Mouse (Mus musculus): ENCODE measurements around the gene Axl.

The Axl gene

DNA sequence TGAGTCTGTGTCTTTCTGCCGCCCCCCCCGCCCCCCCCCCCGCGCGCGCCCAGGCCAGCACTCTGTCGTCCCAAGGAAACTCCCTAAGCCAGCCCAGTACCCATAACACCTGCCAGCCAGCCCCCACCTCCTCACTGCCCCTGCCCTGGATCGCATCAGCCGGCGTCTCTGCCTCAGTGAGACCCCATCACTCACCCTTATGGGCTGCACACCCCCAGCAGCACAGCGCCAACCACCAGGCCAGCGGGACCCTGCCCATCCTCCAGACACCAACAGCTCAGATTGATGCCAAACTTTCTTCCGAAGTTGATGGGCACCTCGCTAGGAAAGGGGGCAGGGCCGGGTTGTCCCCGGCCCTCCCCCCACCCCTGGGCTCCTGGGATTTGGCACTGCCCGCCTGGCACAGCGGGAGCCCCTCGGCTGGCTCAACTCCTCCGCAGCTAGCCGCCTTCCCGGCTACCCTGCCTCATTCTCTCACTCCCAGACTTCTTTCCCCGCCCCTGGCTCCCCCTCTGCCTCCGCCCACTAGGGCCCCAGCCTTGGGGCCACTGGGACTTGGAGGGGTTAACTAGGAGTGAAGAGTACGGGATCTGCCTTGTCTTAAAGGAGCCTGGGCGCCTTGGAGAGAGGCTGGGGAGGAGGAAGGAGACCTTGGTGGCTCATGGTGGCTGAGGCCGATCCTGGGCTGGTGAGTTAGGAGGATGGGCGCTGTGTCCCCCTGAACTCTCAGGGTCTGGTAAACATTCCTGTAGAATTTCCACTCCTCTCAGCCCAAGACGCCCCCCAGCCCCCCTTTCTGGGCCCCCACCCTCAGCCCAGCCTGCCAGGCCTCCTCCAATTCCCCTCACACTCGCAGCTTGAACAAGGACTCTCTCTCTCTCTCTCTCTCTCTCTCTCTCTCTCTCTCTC is at the start of gene Axl:
TSS of gene Axl (minus strand) at position 486 of the 909 bp plus-strand sequence.
- no peak for DNase-seq (ENCODE audit: low read depth)

DNA sequence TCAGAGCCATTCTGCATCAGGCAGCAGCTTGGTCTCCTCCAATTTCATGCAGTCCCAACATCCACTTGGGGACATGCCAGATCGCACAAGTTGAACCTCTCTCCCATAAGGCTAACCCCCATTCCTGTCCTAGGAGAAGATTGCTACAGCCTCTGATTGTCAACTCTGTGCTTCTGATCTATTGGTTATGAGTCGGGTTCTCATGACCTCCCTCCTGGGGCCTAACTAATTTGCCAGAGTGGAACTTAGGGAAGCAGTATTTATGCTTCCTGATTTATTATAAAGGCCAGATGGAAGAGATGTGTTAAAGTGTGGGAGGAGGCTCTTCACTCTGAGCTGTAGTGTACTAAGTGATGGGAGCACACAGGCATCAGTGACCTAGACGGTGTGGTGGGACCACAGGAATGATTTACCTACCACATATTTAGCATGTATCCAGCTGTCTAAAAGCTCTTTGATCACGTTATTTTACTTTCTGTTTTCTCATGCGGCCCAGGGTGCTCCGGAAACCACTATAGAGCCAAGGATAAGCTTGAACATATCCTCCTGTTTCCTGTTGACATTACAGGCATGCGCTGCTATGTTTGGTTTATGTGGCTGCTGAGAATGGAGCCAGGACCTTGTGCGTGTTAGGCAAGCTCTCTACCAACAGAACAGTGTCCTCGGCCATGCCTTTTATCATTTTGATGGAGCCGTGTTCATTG is 46.8 kb upstream of the Axl start:
- DNase-seq (ENCODE audit: low read depth) = peak; percentile 31

DNA sequence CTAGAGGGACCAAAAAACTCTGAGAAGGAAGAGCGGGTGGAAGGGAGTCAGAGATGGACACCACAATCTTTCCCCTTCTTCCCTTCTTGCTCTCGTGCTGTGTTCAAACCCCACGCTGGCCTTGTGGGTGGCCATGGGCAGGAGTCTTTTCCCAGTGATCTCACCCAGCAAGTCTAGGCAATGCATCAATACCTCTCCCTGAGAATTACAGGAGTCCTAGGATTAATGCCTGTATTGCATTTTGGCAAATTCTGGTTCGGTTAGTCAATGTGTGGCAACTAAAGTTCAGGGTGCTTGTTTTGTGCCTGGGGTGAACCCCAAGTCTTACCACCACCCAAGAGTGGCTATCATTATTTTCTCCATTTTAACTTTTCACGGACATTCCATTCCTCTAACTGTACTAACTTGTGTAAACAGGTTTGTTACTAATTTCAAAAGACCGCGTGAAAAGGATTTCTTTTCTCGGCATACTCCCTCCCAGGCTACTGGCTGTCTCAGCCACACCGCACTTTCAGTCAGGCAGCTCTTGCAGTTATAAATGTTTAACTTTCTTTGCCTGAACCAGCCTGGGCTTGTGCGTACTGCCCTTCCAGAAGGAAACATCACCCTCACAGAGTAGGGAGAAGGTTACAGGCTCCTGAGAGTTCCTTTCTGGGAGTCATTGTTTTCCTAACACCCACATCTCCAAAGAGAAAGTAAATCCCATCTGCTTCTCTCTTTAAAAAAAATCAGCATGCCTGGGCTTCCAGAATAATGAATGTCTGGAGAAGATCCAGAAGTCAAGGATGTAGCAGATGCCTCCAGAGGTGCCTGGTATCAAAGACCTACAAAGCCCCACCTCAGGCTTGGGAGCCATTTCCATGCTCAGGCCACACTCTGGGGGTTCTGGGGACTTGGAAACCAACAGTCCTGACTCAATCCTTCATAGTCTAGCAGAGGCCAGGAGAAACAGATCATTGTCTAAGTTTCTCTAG is 43.3 kb upstream of the Axl start:
- no peak for DNase-seq (ENCODE audit: low read depth)

DNA sequence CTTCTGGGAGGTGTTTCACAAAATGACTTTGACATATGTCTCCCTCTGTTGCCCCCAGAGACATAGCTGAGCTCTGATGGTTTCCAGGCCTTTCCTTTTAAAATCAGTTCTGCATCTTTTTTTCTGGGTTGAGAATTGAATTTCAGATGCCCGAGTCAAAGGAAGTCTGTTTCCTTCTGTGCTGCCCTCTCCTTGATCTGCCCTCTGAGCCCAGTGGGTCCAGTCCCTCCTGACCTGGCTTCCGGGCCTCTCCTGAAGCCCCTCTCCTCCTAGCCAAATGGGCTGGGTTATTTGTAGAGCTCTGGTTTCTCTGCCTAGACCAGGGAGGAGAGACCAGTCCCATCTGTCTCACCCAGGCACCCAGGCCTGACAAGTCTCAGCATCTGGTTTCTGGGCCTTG is 41.7 kb upstream of the Axl start:
- DNase-seq (ENCODE audit: low read depth) = no peak

DNA sequence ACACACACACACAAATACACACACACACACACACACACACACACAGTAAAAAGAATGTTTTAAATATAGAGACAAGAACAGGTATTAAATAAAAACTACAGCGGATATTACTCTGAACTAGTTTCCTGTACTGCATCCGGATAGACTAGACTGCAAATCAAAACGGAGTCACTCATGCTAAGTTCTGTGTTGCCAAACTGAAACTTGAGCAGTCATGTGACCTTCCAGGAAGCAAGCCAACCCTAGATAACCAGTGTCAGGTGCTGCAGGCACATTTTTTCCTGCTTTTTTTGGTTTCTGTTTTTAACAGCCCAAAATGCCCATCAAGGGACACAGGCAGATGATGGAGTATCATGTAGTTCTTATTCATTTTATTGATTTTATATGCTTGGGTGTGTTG is 38.7 kb upstream of the Axl start:
- DNase-seq (ENCODE audit: low read depth) = peak; percentile 95

DNA sequence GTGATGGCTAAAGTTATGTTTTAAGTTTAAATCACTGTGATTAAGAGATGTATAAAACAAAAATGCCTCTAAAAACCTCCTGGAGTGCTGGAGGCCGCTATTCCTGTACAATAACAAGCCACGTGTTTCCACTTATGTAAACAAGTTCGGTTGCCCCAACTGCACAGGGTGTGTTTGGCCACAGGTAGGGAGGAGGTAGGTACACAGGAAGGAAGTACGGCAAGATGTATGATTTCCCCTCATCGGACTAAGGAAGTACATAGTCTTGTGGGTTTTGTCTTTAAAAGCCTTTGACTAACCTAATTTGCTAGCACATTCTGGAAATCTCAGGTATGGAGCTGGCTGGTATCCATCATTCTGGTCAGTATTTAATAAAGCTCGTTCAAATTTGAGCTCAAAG is 37.5 kb upstream of the Axl start:
- peak; percentile 14 for DNase-seq (ENCODE audit: low read depth)

DNA sequence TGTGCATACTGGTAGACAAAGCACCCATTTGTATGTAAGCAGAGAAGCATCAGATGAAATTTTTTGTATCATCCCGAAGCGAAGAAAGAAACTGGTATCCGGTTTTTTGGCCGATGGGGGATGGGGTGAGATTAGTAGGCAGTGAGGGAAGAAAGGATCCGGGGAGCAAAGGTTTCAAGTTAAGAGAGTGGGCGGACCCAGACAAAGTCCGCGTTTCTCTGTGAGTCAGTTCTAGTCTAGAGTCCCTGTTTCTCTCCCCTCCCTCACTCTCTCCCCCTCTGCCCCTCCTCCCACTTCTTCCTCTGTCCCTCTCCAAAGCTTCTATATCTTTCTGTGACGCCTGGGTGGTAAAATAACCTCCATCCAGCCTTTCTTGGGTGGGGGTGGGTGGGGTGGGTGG is 36.5 kb upstream of the Axl start:
- DNase-seq (ENCODE audit: low read depth) = no peak

DNA sequence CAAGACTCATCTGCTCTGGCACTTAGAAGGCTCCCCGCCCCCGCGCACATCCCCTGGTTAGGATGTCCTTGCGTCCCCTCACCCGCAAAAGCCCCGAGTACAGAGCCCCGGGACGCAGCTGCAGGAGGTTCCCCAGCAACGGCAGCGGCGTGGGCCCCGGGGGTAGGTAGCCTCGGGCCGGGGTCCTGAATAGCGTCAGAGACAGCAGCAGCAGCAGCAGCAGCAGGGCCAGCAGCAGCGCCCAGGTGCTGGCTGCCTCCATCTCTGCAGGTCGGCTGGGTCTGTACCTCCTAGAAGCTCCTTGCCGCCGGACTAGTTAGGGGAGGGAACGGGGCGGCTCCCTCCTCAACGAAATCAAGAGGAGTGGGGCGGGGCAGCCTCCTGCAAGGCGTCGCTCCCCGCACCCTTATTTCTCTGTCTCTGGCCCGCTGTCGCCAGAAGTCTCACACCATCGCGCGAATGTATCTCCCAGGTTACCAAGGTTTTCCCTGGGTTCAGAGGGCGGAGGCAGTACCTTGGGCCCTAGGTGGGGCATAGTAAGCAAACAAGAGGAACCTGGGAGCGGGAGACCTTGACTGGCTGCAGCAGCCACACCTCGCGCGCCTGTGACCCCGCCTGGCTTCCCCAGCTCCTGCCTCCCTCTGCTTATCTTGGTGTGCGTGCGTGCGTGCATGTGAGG is 27.9 kb upstream of the Axl start, which contains the start of gene Cyp2s1:
TSS of gene Cyp2s1 (minus strand) at position 673 of the 679 bp plus-strand sequence.
- no peak for DNase-seq (ENCODE audit: low read depth)

DNA sequence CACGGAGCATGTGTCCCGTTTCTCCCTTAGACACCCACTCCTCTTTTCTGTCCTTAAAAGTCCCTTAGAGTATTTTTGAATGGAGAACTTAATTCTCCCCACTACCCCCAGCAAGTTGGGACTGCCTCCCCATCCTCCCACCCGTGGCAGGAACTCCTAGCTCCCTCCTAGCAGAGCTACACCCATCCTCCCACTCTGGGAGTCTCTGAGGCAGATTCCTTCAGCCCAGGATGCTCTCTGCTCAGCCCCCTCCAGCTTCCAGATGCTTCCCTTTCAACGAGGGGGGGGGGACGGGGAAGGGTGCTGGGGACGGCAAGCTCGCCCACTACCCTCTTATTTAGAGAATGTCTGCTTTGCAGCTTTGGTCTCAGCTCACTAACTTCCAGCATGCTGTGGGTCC is 27.1 kb upstream of the Axl start:
- no peak for DNase-seq (ENCODE audit: low read depth)

DNA sequence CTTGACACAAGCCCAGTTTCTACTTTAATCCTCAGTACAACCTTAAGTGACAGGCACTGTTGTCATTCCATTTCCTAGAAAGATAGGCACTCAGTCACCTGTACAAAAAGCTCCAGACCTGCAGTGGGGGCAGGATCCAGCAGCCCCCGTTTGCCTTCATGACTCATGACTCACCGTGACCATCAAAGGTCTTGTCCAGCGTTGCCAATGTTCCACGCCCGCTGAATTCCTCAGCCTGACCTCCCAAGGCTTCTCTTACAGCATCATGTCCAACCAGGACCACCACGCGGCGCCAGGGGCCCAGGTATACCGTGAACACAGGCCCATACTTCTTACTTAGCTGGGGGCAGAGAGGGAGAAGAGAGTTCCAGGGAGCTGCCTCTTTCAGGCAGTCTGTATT is 26.2 kb upstream of the Axl start:
- DNase-seq (ENCODE audit: low read depth) = no peak

DNA sequence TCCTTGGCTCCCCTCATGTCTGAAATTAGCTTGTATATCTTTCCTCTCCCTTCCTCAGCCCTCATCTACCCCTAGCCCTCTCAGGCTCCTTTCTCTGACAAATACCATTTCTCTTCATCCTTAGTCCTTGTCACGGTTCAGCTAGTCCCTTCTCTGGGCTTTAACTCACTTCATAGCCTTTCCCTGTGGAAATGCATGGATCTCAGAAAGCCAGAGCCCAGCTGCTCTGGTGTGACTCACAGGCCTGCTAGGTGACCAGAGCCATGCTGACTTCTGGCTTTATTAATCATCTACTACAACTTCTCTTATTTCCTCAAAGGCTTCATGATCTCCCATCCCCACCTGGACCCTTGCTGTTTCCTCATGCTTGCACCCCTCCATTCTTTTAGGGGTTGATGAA is 23.7 kb upstream of the Axl start:
- no peak for DNase-seq (ENCODE audit: low read depth)

DNA sequence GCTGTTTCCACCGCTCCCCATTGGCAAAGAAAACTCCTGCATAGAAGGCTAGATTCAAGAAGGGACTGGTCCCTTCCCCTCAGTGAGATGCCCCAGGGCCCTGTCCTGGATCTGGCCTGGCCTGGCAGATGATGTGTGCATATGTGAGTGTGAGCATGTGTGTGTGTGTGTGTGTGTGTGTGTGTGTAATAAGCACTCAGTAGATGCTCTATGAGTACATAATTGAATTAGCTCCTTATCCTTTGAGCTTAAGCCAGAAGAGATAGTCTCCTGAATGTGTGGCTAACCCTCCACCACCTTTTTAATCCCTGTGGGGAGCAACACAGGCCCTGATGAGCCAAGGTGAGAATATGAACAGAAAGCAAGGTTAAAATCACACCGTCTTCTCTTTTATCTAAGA is 23.2 kb upstream of the Axl start:
- no peak for DNase-seq (ENCODE audit: low read depth)

DNA sequence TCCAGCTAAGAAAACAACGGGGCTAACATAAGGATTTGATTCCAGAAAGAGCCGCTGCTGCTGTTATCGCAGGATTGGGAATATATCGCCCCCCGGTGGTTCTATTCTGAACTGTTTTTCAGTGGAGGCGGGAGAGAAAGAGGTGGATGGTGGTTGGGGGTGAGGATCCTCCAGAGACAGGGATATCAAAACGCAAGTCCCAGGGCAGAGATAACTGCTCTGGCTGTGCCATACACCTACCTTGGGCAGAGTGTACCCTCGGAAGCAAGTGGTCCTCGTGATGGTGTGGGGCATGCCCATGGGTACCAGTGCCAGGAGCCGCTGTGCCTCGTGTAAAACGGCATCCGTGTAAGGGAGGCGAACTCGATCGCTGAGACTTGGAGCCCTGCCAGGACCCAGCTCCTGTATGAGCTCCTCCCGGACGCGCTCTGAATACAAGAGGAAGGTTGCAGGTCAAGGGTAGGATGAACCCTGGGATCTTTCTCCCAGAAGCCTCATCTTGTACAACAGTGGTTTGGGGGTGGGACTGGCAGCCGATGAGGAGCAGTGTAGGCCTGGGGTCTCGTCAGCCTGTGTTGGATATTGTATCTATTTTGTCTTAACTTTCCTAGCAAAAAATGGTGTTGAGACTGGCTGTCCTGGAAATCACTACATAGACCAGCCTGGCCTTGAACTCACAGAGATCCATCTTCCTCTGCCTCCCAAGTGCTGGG is 17.3 kb upstream of the Axl start:
- peak; percentile 74 for DNase-seq (ENCODE audit: low read depth)

DNA sequence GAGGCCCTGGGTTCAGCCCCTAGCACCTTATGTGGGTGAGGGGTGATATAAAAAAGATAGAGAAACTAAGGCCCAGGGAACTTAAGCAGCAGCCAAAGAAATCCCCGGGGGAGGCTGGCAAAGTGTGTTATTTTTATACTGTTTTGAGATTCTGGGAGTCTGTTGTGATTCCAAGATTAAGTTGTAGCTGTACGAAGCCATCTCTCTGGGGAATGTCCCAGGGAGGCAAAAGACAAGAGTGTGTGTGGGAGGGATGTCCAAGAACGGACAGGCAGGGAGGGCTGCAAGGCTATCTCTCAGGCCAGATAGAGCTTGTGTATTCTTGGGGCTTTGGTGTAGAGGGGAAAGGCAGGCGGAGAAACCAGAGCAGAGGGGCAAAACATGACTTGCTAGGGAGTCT is 16.3 kb upstream of the Axl start:
- DNase-seq (ENCODE audit: low read depth) = no peak

DNA sequence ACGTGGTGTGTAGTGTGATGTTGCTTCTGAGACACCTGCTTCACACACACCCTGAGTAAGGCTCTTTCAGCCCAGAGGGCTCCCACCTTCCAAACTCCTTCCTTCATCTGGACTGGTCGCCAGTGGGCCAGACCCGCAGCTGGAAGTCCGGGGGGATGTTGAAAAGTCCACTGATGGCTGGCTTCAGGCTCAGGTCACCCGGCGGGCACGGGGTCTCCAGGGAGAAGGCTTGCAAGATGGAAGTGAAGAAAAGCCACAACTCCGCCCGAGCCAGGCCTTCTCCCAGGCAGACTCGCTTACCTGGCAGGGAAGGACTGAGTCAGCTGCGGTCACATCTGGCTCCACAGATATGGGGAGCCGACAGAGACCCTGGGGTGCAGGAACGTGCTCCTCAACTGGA is 15.0 kb upstream of the Axl start:
- DNase-seq (ENCODE audit: low read depth) = no peak

DNA sequence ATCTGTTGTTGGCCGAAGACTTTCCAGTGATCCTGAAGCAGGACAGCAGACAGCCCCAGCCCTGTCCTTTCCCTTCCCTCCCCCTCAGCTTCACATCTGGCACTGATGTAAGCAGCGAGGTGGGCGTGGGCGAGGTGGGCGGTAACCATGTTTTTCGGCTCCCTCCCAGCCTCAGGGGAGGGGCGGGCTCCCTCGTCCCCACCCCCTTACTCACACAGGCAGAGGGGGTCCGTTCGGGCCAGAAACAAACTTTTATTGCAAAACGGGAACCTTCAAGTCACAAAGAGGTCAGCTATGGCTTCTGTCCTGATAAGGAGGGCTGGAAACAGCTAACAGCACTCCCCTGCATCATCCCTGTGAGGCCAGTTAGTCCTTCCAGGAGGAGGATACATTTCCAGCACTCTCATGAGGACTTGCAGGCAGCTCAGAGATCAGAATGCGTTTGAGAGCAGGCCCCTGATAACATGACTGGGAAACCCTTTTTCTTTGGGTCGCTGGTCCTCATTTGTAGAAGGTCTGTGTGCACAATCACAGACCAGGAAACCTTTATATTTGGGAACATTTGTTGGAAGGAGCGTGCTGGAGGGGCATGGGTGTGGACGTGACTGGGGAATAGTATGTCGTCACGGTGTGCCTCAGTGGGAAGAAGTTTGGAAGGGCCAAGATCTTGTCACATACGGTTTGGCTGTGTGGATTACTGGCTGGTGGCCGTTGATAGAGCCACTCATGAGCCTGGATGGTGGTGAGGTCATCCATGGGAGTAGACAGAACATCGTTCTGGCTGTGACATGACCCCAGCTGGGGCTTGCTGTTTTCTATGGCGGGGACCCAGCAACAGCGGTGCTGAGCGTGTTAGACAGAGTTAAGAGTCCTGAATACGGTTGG is 14.0 kb upstream of the Axl start:
- no peak for DNase-seq (ENCODE audit: low read depth)

DNA sequence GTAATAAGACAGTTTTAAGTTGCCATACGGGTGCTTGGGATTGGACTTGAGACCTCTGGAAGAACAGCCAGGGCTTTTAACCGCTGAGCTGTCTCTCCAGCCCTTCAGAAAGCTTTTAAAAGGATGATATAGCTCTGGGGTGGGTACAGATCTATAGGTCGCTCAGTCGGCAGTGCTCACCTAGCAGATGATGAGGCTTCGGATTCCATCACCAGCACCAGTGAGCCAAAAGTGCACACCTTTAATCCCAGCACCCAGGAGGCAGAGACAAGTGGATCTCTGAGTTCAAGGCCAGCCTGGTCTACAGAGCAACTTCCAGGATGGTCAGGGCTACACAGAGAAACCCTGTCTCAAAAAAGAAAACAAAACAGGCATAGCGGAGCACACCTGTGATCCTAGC is 12.5 kb upstream of the Axl start:
- no peak for DNase-seq (ENCODE audit: low read depth)

DNA sequence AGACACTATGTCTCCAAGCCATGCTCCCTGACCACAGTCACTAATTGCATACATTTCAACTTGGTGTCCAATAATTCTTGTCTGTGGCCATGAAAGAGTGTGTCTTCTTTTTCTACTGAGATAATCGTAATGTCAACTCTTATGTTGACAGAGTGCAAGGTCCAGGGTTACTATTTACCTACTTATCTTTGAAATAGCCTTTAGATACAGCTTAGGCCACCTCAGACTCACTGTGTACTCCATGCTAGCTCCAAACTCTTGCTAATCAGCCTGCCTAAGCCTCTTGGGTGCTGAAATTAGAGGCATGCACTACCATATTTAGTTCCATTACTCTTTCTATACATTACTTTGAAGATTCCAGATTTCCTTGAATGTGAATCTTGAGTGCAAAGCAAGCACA is 10.9 kb upstream of the Axl start:
- no peak for DNase-seq (ENCODE audit: low read depth)

DNA sequence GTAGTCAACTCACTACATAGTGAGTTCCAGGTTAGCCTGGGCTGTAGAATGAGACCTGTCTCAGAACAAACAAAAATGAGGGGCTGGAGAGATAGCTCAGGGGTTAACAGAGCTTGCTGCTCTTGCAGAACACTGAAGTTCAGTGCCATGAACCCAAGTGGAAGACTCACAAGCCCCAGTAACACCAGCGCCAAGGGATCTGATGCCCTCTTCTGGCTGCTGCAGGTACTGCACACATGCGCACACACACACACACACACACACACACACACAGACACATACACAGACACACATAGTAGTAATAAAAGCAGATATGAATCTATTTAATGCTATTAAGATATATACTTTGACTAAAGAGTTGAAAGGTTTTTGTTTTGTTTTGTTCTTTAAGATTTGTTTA is 10.0 kb upstream of the Axl start:
- no peak for DNase-seq (ENCODE audit: low read depth)

DNA sequence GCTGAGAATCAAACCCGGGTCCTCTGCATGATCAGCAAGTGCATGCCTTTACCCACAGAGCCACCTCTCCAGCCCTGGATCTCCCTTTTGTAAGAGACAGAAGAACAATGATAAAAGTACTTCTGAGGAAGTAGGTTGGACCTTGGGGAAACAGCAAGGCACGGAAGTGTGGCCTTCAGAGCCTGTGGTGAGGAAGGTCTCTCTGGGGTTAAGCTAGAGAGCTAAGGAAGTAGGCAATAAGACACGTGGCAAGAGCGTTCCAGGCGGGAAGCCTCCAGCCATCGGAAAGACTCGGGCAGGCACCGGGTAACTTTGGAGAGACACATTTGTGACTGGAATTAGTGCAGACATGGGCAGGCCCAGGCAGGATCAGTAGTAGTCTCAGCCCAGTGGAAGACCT is 6.3 kb upstream of the Axl start:
- no peak for DNase-seq (ENCODE audit: low read depth)

Measured in 416B (cell line).